Mouse (Mus musculus): ENCODE measurements around the gene Dlk1.
"Not testable (repeated sequence)": the region's sequence is repeated elsewhere in the genome, so short reads cannot be mapped to it uniquely, and the experiment has no call there.

Gene Dlk1

DNA sequence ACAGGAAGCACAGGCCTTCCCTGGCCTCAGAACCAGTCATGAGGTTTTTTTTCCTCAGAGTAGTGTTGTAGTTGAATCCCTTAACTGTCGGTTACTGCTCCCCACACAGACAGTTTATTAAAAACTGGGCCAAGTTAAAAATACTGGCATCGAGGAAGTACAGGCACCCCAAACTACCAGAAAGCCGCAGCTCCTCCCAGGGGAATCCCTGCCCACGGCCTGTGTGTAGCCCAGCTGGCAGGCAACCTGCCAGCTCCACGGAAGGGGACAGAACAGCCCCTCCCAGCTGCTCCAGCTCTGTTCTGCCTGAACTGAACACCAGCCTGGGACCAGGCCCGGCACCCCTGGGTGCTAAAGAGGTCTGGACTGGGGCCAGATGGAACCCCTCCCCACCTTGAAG lies 11.3 kb upstream of the Dlk1 start:
- no peak for DNase-seq

DNA sequence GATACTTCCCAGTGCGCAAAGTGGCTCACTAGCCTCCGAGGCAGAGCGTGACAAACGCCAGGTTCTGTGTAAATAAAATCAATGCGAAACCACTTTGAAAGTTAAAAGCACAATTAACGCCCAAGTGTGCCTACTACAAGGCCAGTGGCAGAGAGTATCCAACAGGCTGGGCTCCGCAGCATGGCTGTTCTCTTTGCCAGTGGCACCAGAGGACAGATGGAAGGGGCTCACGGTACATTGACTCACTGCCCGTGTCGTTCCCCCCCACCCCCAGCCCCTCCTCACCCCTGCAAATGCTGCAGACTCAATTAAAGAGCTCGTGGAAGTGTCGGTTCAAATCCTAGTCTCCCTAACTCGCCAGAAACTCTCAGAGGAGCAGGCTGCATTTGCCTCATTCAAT lies 10.5 kb upstream of the Dlk1 start:
- no peak for DNase-seq

DNA sequence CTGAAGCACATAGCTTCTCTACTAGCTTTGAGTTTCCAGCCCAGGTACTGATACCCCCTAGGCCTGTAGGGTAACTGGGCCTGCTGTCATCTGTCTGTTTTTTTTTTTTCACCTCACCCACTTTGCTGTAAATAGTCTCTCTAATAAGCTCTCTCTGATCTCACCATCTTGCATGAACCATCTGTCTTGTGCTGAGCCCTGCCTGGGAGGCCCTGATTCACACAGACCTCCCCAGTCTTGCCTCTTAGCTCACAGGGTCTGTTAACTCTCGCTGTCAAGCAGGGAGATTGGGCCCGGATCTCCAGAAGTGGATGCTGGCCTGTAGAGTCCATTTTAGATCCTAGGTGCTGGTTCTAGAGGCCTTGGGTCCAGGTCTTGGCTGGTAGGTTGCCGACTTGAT lies 9.3 kb upstream of the Dlk1 start:
- DNase-seq, result no peak

DNA sequence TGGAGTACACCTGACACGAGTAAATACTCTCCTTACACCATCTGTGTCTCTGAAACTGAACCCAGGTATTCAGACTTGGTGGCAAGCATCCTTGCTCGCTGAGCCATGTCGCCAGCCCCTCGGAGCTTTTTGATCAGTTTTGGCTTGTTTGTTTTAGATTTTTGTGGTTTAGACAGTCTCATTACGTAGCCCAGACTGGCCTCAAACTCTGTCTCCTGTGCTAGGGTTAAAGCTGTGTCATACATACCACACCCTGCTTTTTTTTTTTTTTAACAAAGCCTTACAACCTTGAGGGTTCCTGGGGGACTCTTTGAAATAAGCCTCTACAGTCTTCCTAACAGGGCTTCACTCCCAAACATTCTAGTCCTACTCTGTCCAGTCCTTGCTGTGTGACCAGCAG lies 7.6 kb upstream of the Dlk1 start:
- DNase-seq, result no peak

DNA sequence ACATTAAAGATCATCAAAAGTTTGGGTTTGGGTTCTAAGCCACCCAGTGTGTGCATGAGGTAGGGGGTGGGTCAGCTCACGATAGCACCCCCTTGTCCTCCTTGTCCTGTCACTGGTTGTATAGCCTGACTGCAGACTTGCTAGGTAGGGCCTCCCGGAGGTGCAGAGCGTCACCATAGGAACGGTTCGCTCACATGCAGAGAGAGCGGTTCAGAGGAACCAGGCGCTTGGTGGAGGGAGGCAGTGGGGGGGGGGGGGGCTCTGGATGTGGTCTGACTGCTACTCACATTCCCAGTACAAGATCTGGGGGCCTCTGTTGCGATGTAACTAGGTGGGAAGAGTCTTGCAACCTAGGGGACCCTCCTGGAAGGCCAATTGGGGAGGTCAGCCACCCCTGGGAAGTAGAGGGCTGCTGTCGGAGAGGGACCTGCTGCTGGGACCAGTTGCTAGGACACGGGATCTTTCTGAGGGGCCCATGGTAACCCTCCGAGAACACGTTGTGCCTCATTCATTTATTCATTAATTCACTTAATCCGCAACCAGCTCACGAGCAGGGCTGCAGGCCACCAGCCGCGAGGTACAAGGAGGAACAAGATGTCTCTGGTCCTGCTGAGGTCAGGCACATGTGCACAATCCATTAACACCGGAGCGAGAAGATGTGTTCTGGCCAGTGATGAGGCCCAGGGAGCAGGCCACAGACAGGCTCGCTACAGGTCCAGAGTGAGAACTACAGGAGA lies 7.0 kb upstream of the Dlk1 start:
- DNase-seq, result no peak

DNA sequence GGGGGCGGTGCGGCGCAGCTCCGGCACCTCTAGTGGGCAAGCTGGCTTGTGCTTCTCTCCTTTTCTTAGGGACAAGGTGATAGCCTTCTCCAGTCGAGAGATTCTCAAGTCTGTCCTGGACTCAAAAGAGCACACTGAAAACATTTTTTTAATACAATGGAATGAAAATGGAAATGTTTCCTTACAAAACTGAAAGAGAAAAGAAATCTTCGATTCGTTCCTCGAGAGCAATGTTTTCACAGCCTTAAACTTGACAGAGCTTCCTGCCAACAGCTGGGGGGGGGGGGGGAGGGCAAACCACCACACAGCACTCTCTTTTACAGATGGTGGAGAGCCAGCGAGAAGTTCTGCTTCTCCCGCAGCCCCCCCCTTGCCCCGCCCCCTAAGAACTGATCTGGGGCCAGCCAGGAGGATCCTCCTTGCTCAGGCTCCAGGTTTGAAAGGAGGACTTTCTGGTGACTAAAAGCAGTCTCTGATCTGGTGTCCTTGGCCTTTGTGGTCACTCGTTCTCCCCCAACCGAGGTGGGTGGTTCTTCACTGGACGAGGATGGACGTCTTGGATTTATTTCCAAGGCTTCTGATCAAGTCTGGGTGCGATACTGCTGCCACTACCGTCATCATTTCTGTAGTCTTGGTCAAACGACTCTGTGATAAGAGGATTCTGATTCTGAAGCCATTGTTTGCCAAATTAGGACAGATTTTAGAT lies 6.2 kb upstream of the Dlk1 start:
- no peak for DNase-seq

DNA sequence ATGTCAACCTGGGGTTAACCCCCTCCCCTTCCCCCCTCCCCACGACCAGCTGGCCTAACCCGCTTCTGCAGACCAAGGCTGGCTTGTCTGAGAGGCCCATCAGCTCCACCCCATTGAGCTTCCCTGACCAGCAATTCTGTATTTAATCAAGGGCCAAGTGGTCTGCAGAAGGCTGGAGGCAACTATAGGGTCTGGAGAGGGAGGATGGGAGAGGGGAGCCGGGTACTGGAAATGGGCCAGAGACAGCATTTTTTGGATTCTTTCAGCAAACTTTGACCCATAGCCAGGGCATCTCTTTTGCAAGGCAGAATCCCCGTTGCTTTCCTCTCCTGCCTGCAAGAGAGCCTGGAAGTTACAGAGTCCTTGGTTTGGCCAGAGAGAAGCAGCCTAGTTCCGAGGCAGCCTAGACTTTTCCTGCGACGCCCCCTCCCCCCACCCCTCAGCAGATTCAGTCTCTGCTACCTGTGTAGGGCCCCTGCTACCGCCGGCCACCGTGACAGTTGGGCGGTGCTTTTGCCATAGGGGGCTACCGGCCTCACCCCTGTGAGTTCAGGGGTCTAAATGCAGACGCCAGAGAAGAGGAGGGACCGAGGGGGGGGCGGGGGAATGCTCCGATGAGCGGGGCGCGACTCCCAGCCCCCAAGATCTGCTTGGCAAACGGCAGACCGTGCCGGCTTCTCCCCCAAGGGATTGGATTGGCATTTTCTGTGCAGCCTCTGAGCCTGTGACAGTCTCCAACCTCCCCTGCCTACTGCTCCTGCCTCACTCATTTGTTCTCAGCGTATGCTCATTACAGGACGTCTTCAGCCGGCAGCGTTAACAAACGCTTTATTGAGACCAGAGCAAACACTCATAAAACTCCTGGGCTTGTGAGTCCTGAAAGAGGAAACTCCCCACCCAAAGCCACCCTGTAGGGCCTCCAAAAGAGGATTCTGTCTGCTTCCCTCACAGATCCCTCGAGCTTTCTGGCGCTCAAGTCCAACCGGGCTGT lies 2.9 kb upstream of the Dlk1 start:
- DNase-seq, result no peak

DNA sequence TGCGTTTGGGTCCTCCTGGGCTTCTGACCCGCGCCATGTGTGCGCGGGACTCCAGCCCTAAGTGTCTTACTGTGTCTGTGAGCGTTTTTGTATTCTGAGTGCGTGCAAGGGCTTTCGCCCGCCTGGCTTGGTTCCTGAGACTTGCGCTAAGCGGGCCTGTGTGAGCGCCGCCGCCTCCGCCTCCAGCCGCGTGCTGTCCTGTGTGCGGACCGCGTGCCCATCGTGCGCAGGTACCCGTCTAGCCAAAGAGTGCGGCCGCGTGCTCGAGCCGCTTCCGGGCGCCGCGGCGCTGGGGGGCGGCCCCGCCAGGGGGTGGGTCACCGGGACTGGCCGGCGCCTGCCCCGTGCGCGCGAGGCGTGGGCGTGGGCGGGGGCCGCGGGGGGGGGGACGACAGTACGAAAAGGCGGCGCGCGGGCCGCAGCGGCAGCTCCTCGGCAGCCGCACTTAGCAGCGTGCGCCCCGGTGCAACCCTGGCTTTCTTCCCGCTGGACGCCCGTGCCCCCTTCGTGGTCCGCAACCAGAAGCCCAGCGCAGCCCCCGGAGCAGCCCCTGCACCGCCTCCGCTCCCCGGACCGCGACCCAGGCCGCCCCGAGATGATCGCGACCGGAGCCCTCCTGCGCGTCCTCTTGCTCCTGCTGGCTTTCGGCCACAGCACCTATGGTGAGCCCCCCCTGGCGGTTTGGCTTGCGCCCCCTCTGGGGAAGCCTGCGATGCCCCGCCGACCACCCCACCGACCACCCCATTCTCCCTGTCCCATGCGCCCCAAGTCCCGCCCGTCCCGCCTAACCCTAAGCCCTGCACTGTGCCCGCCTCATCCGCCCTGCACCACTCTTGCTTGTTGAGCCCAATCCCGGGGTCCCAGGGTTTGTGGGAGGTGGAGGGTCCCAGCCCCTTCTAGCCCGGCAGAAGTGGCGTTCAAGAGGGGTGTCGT lies 708 bp downstream of the Dlk1 start:
- DNase-seq, result no peak

DNA sequence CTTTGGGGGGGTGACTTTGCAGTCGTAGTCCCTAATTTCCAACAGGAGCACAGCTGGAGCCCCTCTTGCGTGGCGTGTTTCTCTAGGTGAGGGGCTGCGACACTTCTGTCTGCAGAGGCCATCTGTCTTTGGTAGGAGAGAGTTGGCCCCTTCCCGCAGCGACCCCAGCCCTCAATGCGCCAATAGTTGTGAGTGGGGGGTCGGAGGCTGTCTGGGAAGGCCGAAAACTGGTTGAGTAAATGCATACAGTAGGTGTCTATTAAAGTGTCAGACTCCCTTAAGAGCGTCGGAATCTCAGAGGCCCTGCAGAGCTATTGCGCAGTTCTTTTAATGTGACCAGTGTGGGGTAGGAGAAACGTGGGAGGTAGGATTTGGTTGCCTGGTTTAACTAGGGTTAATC lies 1.5 kb downstream of the Dlk1 start:
- no peak for DNase-seq

DNA sequence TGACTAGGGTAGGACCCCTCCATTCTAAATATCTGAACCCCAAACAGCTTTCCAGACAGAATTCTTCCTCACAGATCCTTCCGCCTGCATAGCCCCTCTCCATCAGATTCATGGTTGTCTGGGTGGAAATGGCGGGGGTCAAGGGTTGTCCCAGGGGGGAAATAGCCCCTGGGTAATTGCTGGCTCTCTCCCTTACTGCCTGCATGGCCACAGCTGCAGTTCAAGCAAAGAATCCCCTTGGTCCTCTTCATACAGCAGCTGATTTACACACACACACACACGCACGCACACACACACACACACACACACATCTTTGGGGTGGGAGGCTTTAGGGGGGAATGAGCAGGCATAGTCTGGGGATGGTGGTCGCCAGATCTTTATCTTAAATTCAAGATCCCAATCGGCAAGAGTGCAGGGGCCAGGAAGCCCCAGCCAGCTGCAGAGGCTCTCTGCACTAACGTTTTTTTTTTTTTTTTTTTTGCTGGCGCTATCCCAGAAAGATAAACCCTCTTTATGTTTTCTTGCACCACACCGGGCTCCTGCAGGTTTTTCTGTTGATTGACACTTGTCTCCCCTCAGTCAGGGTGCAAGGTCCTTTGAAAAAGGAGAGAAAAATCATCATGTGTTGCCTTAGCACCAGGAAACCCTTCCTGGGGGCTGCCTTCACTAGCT lies 4.0 kb downstream of the Dlk1 start:
- DNase-seq, result no peak

DNA sequence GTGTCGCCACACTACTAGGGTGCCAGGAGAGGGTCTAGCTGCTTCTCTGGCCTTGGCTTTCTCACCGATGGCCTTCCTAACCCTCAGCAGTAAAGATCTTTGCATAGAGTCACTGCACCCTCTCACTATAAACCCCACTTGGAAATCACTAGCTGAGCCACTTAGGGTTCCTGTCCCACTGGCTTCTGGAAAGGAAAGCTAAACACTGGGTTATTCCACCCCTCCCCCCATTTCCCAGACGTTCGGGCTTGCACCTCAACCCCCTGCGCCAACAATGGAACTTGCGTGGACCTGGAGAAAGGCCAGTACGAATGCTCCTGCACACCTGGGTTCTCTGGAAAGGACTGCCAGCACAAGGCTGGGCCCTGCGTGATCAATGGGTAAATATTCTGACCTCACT lies 5.2 kb downstream of the Dlk1 start:
- no peak for DNase-seq

DNA sequence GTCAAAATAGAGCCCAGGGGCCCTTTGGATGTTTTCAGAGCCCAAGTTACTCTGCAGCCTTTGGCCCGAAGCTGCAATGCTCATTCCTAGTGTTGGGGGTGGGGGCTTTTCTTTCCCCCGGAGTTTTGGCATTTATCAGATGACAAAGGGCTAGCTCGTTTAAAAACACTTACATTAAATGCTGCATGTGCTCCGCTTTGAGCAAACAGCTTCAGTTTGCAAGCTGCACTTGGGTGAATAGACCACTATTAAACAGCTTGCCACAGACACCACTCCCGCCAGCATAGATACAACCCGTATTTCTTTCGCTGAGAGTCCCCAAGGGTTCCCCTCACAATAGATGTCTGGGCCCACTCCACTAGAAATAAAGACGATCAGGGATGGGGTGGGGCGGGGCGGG lies 6.3 kb downstream of the Dlk1 start:
- no peak for DNase-seq

DNA sequence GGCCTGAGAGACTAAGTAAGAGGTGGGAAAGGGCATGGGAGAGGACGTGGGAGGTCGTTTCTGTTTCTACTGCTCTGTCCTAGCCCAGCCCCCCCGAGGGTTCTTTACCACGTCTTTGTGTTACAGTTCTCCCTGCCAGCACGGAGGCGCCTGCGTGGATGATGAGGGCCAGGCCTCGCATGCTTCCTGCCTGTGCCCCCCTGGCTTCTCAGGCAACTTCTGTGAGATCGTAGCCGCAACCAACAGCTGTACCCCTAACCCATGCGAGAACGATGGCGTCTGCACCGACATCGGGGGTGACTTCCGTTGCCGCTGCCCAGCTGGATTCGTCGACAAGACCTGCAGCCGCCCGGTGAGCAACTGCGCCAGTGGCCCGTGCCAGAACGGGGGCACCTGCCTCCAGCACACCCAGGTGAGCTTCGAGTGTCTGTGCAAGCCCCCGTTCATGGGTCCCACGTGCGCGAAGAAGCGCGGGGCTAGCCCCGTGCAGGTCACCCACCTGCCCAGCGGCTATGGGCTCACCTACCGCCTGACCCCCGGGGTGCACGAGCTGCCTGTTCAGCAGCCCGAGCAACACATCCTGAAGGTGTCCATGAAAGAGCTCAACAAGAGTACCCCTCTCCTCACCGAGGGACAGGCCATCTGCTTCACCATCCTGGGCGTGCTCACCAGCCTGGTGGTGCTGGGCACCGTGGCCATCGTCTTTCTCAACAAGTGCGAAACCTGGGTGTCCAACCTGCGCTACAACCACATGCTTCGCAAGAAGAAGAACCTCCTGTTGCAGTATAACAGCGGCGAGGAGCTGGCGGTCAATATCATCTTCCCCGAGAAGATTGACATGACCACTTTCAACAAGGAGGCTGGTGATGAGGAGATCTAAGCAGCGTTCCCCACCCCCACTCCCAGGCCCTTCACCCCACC lies 7.1 kb downstream of the Dlk1 start:
- DNase-seq, result no peak

DNA sequence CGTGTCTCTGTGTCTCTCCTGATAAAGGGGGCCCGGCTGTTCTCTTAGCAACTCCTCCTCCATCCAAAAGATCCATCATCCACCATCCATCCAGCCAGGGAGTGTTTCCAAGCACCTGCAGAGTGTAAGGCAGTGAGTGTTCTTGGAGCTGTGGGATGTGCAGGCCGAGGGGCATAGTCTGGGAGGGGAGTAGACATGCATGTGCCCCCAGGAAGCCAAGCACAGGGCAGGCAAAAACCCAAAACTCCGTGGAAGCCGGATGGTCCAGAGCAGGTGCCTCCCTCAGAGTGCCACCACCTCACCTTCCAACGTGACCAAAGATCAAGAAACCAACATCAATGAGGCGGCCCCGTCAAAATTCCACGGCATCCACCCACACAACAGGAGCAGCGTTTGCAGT lies 10.0 kb downstream of the Dlk1 start:
- no peak for DNase-seq

DNA sequence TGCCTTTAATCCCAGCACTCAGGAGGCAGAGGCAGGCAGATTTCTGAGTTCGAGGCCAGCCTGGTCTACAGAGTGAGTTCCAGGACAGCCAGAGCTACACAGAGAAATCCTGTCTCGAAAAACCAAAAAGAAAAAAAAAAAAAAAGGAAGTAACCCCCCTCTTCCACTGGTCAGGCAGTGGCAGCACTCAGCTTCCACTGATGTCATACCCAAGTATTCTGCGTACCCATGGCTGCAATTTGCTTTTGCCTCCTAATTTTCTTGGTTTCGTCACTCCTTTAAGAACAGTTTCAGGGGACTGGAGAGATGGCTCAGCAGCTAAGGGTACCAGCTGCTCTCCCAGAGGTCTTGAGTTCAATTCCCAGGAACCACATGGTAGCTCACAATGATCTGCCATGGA lies 14.8 kb downstream of the Dlk1 start:
- not testable (repeated sequence) for DNase-seq

DNA sequence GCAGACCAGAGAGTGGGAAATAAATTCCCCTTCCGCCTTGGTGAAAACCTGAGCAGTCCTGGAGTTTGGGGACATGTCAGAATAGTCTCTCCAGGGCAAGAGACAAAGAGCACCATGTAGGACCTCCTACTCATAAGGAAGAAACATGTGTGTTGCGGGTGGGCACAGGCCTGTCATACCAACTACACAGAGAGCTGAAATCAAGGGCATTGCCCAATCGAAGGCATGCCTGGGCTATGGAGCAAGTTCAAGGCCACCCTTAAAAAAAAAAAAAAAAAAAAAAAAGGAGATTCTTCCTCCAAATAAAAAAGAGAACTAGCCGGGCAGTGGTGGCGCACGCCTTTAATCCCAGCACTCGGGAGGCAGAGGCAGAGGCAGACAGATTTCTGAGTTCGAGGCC lies 17.2 kb downstream of the Dlk1 start:
- DNase-seq, result no peak

DNA sequence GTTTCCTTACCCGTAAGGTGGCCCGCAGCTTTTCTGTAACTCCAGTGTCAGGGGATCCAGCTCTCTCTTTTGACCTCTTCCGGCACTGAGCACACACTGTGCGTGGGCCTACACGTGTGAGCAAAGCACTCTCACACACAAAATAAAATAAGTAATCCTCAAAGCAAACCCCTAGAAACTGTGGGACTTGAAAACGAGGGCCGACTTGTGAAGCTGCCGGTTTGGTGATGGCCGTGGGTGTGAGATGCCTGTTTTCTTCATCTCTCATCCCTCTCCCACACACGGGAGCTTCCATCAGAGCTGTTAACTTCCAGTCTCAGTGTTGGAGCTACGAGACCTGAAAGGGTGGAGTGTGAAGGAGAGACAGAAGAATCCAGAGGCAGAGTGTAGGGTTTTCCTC lies 20.0 kb downstream of the Dlk1 start:
- no peak for DNase-seq

DNA sequence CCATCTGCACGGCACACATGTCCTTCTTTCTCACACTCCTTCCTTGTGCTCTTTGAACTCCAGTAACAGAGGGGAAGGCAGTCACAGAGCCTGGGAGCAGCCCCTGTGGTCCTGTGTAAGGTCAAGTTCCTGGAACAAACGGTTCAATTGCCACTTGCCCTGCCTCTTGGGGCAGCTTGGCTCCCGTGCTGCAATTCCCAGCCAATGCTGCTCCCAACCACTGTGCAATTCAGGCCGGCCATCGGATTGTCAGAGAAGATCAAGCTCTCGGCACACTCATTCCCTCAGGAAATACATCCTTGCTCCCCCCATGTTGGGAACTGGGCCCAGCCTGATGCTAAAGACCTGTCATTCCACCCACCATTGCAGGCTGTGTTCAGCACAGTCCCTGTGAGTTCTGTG lies 21.0 kb downstream of the Dlk1 start:
- no peak for DNase-seq

DNA sequence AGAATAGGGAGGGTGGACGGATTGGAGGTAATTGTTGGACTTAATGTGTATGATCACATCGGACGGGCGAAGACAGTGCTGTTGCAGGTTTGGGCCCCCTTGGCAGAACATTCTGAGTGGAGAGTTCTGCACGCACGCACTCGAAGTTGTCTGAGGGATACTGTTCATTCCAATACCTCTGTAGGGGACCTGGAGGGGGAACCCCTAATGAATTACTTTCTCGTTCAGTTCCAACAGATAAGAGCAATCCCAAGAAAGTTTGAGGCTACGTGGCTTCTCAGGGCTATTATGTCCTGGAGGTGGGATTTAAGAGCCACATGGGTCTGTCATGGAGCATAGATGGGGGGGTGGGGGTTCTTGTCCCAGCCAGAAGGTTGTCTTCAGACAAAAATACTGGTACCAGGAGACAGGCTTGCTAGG lies 21.6 kb downstream of the Dlk1 start:
- DNase-seq, result no peak

DNA sequence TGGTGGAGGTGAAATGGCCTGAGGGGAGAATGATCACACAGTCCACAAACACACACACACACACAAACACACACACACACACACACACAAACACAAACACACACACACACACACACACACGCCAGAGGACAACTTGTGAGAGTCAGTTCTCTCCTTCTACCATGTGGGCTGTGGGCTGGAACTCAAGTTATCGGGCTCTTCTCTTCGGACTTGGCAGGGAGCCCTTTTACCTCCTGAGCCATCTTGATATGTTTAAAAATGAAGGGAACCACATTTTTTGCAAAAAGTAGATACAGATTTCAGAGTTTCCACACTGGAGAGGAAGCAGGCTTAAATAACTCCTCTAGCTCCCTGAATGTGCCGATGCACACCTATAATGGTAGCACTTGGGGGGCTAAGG lies 22.9 kb downstream of the Dlk1 start:
- no peak for DNase-seq

DNA sequence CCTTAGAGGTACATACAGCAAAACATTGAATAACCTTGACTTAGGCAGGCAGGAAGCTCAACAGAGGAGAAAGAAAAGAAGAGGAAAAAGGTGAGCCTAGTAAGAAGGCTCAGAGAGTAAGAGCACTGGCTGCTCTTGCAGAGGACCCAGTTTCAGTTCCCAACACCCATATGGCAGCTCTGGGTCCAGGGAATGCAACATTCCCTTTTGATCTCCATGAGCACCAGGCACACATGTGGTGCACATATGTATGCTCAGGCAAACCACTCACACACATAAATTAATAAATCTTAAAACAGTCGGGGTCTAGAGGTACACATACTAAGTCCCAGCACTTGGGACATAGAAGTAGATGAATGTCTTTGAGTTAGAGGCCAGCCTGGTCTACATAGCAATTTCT lies 33.9 kb downstream of the Dlk1 start:
- not testable (repeated sequence) for DNase-seq
